Mouse (Mus musculus) ES-Bruce4 (cell line): ENCODE measurements at regions not wholly inside any gene's neighbourhood (a gene's known extent, or its start where the extent isn't known, plus 50 kb on each side); places are given as distances from the start of the nearest gene placed in this dataset.

ENCODE experiments used
- H3K27ac ChIP-seq: 2 replicates; pipeline ENCODE4 v1.5.1; 2012; ENCODE audit warnings: low read length, inconsistent platforms; ENCODE audit not compliant: insufficient read depth
- H3K27me3 ChIP-seq: 2 replicates; pipeline ENCODE4 v1.6.1; 2012; ENCODE audit warnings: mild to moderate bottlenecking, low read length, inconsistent platforms; ENCODE audit not compliant: control insufficient read depth, poor library complexity, insufficient read depth, severe bottlenecking
- H3K36me3 ChIP-seq: 2 replicates; pipeline ENCODE4 v1.6.1; 2012; ENCODE audit warnings: inconsistent platforms, mild to moderate bottlenecking, low read length, moderate library complexity; ENCODE audit not compliant: control insufficient read depth, poor library complexity, insufficient read depth, severe bottlenecking
- H3K4me1 ChIP-seq: one replicate; pipeline ENCODE4 v1.8.1; 2011; ENCODE audit warnings: low read length; ENCODE audit not compliant: control insufficient read depth, insufficient read depth
- H3K4me3 ChIP-seq: 2 replicates; pipeline ENCODE4 v1.5.1; 2011; ENCODE audit warnings: low read depth, mild to moderate bottlenecking, low read length
- H3K9ac ChIP-seq: 2 replicates; pipeline ENCODE4 v1.6.1; 2012; ENCODE audit warnings: low read depth, mild to moderate bottlenecking, inconsistent platforms; ENCODE audit not compliant: poor library complexity, severe bottlenecking
- H3K9me3 ChIP-seq: replicated peaks from 2 replicates; pipeline ENCODE4 v1.6.1; 2012; ENCODE audit warnings: mild to moderate bottlenecking, low read length, inconsistent platforms; ENCODE audit not compliant: control insufficient read depth, poor library complexity, insufficient read depth, severe bottlenecking
- CTCF ChIP-seq: IDR thresholded peaks from one replicate; pipeline ENCODE4 v1.8.1; 2011; ENCODE audit warnings: low read depth, low read length
- EP300 ChIP-seq: IDR thresholded peaks from 2 replicates; pipeline ENCODE4 v1.6.1; 2011; ENCODE audit warnings: low read depth, low read length; ENCODE audit not compliant: insufficient read depth
- POLR2A ChIP-seq: IDR thresholded peaks from one replicate; pipeline ENCODE4 v1.8.1; 2011; ENCODE audit warnings: low read length; ENCODE audit not compliant: insufficient read depth

GRCm38 (mm10) chr8:128292394-128292793 is 66.0 kb upstream of the Nrp1 start:
- Histone ChIP-seq H3K27me3 (no peaks in the 10 kb centered on the region), H3K4me3 (no peak overlapping the region), H3K9me3 (peaks cover 7% of the 10 kb centered on the region), H3K4me1 (no peaks in the 10 kb centered on the region), H3K9ac (no peak overlapping the region), H3K36me3 (no peaks in the 10 kb centered on the region), H3K27ac (no peak overlapping the region)
- TF ChIP-seq POLR2A (no peak), CTCF (no peak), EP300 (no peak)

- Histone ChIP-seq H3K27me3 (no peaks in the 10 kb centered on the region), H3K36me3 (no peaks in the 10 kb centered on the region), H3K9ac (no peak overlapping the region), H3K4me3 (no peak overlapping the region), H3K27ac (no peak overlapping the region), H3K4me1 (no peaks in the 10 kb centered on the region), H3K9me3 (peaks cover 4% of the 10 kb centered on the region; the same call in 1 of the 2 replicates)
- TF ChIP-seq EP300 (no peak), POLR2A (no peak), CTCF (no peak)
Measured at GRCm38 (mm10) chr8:128296728-128297380, 61.5 kb upstream of the Nrp1 start.

- H3K36me3 ChIP-seq = no peaks in the 10 kb centered on the region
- H3K9me3 ChIP-seq = no peaks in the 10 kb centered on the region
- H3K4me3 ChIP-seq = no peak overlapping the region
- H3K9ac ChIP-seq = no peak overlapping the region
- no peaks in the 10 kb centered on the region for H3K27me3 ChIP-seq
- no peak for TF ChIP-seq EP300
- no peak for TF ChIP-seq POLR2A
- no peak for TF ChIP-seq CTCF
- H3K27ac ChIP-seq = no peak overlapping the region
- H3K4me1 ChIP-seq = no peaks in the 10 kb centered on the region
Measured at GRCm38 (mm10) chr8:128302322-128302721, 56.1 kb upstream of the Nrp1 start.
